Mouse (Mus musculus) neural tube, embryonic 11.5 days (tissue): ENCODE data around the gene Inpp5b. TPM values are rescaled to one million over a fixed set of nuclear protein-coding genes. Genes with fewer than 3 reads are reported as not detected.

Experiments used
- ATAC-seq: fragments of 200-750 bp; cut with Nextera tagmentation; 2 replicates; pipeline ENCODE4 v1.8.0; 2017; ENCODE audit warnings: moderate number of reproducible peaks, mild to moderate bottlenecking, moderate TSS enrichment, moderate library complexity; ENCODE audit not compliant: insufficient read depth, low FRiP score, low TSS enrichment
- DNase-seq: peaks from one replicate; pipeline ENCODE4 v3.0.0-alpha.2; 2015; ENCODE audit warnings: low spot score
- H3K27ac ChIP-seq: fragments of 300-500 bp; sonication (generic); 2 replicates; pipeline ENCODE4 v1.5.1; 2014; ENCODE audit warnings: low read depth, mild to moderate bottlenecking, low read length
- H3K27me3 ChIP-seq: fragments of 300-500 bp; sonication (generic); 2 replicates; pipeline ENCODE4 v1.6.1; 2014; ENCODE audit warnings: mild to moderate bottlenecking, low read length, mixed read lengths; ENCODE audit not compliant: control insufficient read depth, insufficient read depth
- H3K36me3 ChIP-seq: fragments of 300-500 bp; sonication (generic); 2 replicates; pipeline ENCODE4 v1.6.1; 2014; ENCODE audit warnings: mild to moderate bottlenecking, low read length, moderate library complexity, mixed read lengths; ENCODE audit not compliant: control insufficient read depth, insufficient read depth
- H3K4me1 ChIP-seq: fragments of 300-500 bp; sonication (generic); 2 replicates; pipeline ENCODE4 v1.6.1; 2014; ENCODE audit warnings: low read length, mixed read lengths; ENCODE audit not compliant: control insufficient read depth, insufficient read depth
- H3K4me2 ChIP-seq: fragments of 300-500 bp; sonication (generic); 2 replicates; pipeline ENCODE4 v1.6.1; 2014; ENCODE audit warnings: low read depth, mild to moderate bottlenecking, moderate library complexity
- H3K4me3 ChIP-seq: fragments of 300-500 bp; sonication (generic); 2 replicates; pipeline ENCODE4 v1.5.1; 2014; ENCODE audit warnings: low read depth, low read length
- H3K9ac ChIP-seq: fragments of 300-500 bp; sonication (generic); 2 replicates; pipeline ENCODE4 v1.6.1; 2014; ENCODE audit warnings: mild to moderate bottlenecking, low read length
- H3K9me3 ChIP-seq: fragments of 300-500 bp; sonication (generic); 2 replicates; pipeline ENCODE4 v1.6.1; 2016; ENCODE audit warnings: low read length; ENCODE audit not compliant: control insufficient read depth
- WGBS: fragments of 180-500 bp; shearing (Covaris S2); extraction: QIAGEN DNeasy Blood & Tissue Kit; methylation state at CpG from one replicate; pipeline ENCODE4 v1.1.7; 2014; 5-methylcytosine and 5-hydroxymethylcytosine counted together
- polyA plus RNA-seq: library from polyadenylated mRNA; unstranded; fragments of >200 nt; fragmentation: Nextera tagmentation; extraction: Ambion mirVana; gene quantifications from 2 replicates; pipeline ENCODE4 v1.2.1, GENCODE M21; 2014

Inpp5b gene
- polyA plus RNA-seq, 1 experiment from 2014 or later, result 24.9 TPM

DNA sequence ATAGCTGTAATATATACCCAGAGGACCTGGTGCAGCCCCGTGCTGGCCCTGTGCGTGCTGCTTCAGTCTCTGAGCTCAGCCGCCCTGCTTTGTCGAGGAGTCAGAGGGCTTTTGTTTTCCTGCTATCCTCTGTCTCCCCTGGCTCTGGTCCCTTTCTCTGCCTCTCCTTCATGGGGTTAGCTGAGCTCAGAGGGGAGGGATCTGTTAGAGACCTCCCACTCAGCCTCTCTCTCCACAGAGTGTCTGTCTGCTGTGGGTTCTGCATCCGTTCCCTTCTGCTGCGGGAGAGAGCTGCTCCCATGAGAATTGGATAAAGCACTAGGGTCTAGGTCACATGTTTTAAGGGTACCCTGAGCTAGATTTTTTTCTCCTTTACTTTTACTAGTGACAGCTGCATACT, 15.5 kb upstream of the Inpp5b start:
- WGBS, result 82% methylated on average over 6 of the region's 6 CpGs
- Histone ChIP-seq H3K4me2 (no peak overlapping the region), H3K27ac (no peak overlapping the region), H3K4me3 (no peak overlapping the region), H3K36me3 (peaks cover 29% of the 10 kb centered on the region), H3K27me3 (no peaks in the 10 kb centered on the region), H3K9ac (no peak overlapping the region), H3K4me1 (no peaks in the 10 kb centered on the region), H3K9me3 (no peaks in the 10 kb centered on the region)
- DNase-seq (no peak), ATAC-seq (no peak)

GRCm38 (mm10) chr4:124736952-124737351, 4.7 kb upstream of the Inpp5b start:
- peaks cover under 1% of the 10 kb centered on the region; the same call in 1 of the 2 replicates for H3K4me1 ChIP-seq
- no peaks in the 10 kb centered on the region for H3K27me3 ChIP-seq
- no peak overlapping the region for H3K4me2 ChIP-seq
- no peak overlapping the region for H3K4me3 ChIP-seq
- no peak for DNase-seq
- H3K36me3 ChIP-seq, result no peaks in the 10 kb centered on the region
- 69% methylated on average over 2 of the region's 2 CpGs for WGBS
- H3K9ac ChIP-seq, result no peak overlapping the region
- no peak overlapping the region for H3K27ac ChIP-seq
- no peaks in the 10 kb centered on the region for H3K9me3 ChIP-seq
- no peak for ATAC-seq

- Histone ChIP-seq H3K4me1 (peaks cover 5% of the 10 kb centered on the region; the same call in 1 of the 2 replicates), H3K9ac (no peak overlapping the region), H3K27me3 (no peaks in the 10 kb centered on the region), H3K4me2 (no peak overlapping the region), H3K9me3 (no peaks in the 10 kb centered on the region), H3K27ac (no peak overlapping the region), H3K36me3 (no peaks in the 10 kb centered on the region), H3K4me3 (no peak overlapping the region)
- ATAC-seq (no peak), DNase-seq (no peak)
- 78% methylated on average over 5 of the region's 5 CpGs for WGBS
Observed at GRCm38 (mm10) chr4:124737486-124737885, 4.2 kb upstream of the Inpp5b start.

DNA sequence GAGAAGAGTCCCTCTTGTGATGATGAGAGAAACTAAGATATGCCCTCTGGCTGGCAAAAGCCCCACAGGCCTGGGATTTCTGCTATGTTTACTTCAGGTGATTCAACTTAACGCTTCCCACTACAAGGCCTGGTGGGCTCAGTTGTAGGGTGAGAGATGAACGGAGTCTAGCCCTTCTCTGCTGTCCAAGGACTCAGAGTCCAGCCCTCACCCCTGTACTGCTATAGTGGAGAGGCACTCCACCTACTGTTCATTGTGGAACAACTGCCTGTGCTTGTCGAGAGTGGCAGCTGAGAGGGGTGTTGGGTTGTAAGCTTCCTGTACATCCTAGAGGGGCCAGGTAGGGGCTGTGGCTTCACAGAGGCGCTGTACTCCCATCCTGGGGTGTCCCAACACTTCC, 3.6 kb upstream of the Inpp5b start:
- no peaks in the 10 kb centered on the region for H3K36me3 ChIP-seq
- ATAC-seq (no peak), DNase-seq (no peak)
- H3K9ac ChIP-seq, result no peak overlapping the region
- 68% methylated on average over 4 of the region's 4 CpGs for WGBS
- H3K4me3 ChIP-seq, result no peak overlapping the region
- H3K27ac ChIP-seq, result no peak overlapping the region
- peaks cover 5% of the 10 kb centered on the region; the same call in 1 of the 2 replicates for H3K4me1 ChIP-seq
- no peak overlapping the region for H3K4me2 ChIP-seq
- H3K27me3 ChIP-seq, result no peaks in the 10 kb centered on the region
- no peaks in the 10 kb centered on the region for H3K9me3 ChIP-seq

GRCm38 (mm10) chr4:124738783-124739182, 2.9 kb upstream of the Inpp5b start:
- no peak for DNase-seq
- ATAC-seq, result no peak
- 63% methylated on average over 1 of the region's 1 CpGs for WGBS

DNA sequence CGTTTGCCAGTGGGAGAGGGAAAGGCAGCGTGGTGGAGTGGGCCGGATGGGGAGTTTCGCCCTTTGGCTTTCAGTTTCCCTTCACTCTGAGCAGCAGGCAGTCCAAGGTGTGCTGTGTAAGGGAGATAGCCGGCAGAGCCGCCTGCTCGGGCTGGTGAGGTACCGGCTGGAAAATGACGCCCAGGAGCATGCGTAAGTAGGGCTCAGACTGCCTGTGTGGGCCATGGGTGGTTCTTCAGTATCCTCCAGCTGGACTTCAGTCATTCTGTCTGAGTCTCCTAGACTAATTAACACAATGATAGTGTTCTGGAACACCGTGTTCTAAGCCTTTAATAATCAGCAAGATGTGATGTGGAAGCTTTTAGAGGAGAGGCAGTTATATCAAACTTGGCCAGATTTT, 1.2 kb downstream of the Inpp5b start:
- Histone ChIP-seq H3K4me2 (no peak overlapping the region), H3K9ac (no peak overlapping the region), H3K36me3 (no peaks in the 10 kb centered on the region), H3K27ac (no peak overlapping the region), H3K9me3 (no peaks in the 10 kb centered on the region), H3K4me3 (no peak overlapping the region), H3K4me1 (peaks cover 5% of the 10 kb centered on the region; the same call in 1 of the 2 replicates), H3K27me3 (no peaks in the 10 kb centered on the region)
- WGBS, result 89% methylated on average over 11 of the region's 11 CpGs
- DNase-seq, result no peak
- ATAC-seq, result no peak

More at GRCm38 (mm10) chr4:124738783-124739182, 2.9 kb upstream of the Inpp5b start:
- H3K27ac ChIP-seq, result no peak overlapping the region
- H3K9ac ChIP-seq, result no peak overlapping the region
- no peak overlapping the region for H3K4me3 ChIP-seq
- H3K4me2 ChIP-seq, result no peak overlapping the region
- H3K4me1 ChIP-seq, result peaks cover 5% of the 10 kb centered on the region; the same call in 1 of the 2 replicates
- no peaks in the 10 kb centered on the region for H3K27me3 ChIP-seq
- H3K9me3 ChIP-seq, result no peaks in the 10 kb centered on the region
- no peaks in the 10 kb centered on the region for H3K36me3 ChIP-seq

DNA sequence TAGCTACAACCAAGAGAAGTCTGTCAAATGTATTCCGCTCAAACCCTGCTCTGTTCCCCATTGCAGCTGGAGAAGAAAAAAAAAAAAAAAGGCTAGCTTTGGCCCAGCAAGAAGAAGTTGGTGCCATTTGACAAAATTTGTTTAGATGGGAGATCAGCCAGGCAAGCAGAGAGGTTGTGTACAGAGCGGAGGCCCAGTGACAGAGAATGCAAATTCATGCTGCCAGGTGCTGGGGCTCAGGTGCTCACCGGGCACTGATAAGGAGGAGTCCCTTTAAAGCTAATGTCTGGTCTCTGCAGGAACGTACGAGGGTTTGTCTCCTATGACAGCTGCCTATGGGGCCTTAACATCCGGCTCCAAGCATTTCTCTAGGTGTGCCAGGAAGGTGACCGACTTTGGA, 4.9 kb downstream of the Inpp5b start:
- no peaks in the 10 kb centered on the region for H3K27me3 ChIP-seq
- peaks cover 8% of the 10 kb centered on the region; the same call in 1 of the 2 replicates for H3K4me1 ChIP-seq
- no peak overlapping the region for H3K4me3 ChIP-seq
- DNase-seq (no peak), ATAC-seq (no peak)
- no peaks in the 10 kb centered on the region for H3K9me3 ChIP-seq
- WGBS, result 84% methylated on average over 7 of the region's 7 CpGs
- no peak overlapping the region for H3K9ac ChIP-seq
- no peak overlapping the region for H3K27ac ChIP-seq
- H3K36me3 ChIP-seq, result no peaks in the 10 kb centered on the region
- H3K4me2 ChIP-seq, result no peak overlapping the region

DNA sequence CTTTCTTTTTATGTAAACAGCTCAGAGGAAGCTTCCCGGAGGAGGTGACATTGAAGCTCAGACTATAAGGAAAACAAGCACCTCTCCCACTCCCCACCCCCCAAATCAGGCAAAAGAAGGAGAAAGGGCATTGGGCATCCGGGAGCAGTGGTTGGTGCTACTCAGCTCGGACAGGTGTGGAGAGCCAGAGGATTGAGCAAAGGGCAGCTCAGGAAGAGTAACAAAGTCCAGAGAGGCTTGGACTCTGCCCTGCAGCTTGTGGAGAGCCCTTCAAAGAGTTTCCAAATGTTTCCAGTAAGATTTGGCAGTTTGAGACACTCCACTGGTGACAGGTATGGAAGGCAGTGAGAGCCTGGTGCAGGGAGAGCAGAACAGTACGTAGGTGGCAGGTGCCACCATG, 6.2 kb downstream of the Inpp5b start:
- Histone ChIP-seq H3K4me3 (no peak overlapping the region), H3K9me3 (no peaks in the 10 kb centered on the region), H3K4me1 (peaks cover 10% of the 10 kb centered on the region), H3K36me3 (no peaks in the 10 kb centered on the region), H3K27me3 (no peaks in the 10 kb centered on the region), H3K4me2 (no peak overlapping the region), H3K9ac (no peak overlapping the region), H3K27ac (no peak overlapping the region)
- ATAC-seq (no peak), DNase-seq (no peak)
- 58% methylated on average over 4 of the region's 4 CpGs for WGBS

GRCm38 (mm10) chr4:124751300-124752250, 9.9 kb downstream of the Inpp5b start:
- DNase-seq, result peak; percentile 96
- no peak overlapping the region for H3K27ac ChIP-seq
- no peaks in the 10 kb centered on the region for H3K9me3 ChIP-seq
- peak overlapping the region; percentile 70 for H3K4me3 ChIP-seq
- H3K4me1 ChIP-seq, result peaks cover 10% of the 10 kb centered on the region
- peak; percentile 100 for ATAC-seq
- H3K4me2 ChIP-seq, result peak overlapping the region; percentile 97
- WGBS, result under 1% methylated on average over 75 of the region's 75 CpGs
- no peaks in the 10 kb centered on the region for H3K36me3 ChIP-seq
- H3K9ac ChIP-seq, result peak overlapping the region; percentile 67
- no peaks in the 10 kb centered on the region for H3K27me3 ChIP-seq
